Mouse (Mus musculus) heart, adult 2 months (tissue): ENCODE measurements around the gene Farsb.

Experiments used
- EP300 ChIP-seq: fragments of 200-500 bp; IDR thresholded peaks from 2 replicates; pipeline ENCODE4 v1.6.1; 2011; ENCODE audit warnings: low read depth, low read length, control low read depth; ENCODE audit not compliant: insufficient read depth
- POLR2A ChIP-seq: fragments of 200-500 bp; IDR thresholded peaks from 2 replicates; pipeline ENCODE4 v1.6.1; 2011; ENCODE audit warnings: mild to moderate bottlenecking, low read depth, low read length, control low read depth; ENCODE audit not compliant: insufficient read depth

DNA sequence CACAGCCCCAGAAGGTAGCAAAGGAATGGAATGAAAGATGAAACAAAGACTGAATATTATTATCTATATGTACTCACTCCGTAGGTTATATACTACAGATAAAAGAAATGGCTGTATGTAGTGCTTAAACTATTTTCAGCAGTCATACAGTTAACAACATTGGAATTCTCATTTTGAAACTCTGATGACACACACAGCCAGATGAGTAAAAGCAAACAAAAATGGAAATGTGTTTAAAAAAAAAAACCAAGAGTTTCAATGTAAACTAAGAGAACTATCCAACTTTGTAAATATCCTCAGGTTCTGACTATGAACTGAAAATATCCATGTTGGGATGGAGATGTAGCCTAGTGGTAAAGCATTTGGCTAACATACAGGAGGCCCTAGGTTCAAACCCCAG lies 52.3 kb downstream of the Farsb start:
- no peak for TF ChIP-seq EP300
- TF ChIP-seq POLR2A = no peak
